Mouse (Mus musculus) subcutaneous adipose tissue, adult 2 months (tissue): Measurements from ENCODE around the gene Eras. TPM values are rescaled to one million over a fixed set of nuclear protein-coding genes. Genes with fewer than 3 reads are reported as not detected.

Experiments
- polyA plus RNA-seq: library from polyadenylated mRNA; depleted of rRNA; stranded (reverse); fragments of >200 nt; gene quantifications from 2 replicates; pipeline ENCODE4 v1.2.3, GENCODE M21; 2012; ENCODE audit warnings: low replicate concordance; rRNA removed

Gene Eras
- not detected in 2 replicates for polyA plus RNA-seq

GRCm38 (mm10) chrX:7928270-7928790 is at the start of gene Eras:
TSS of gene Eras (minus strand) at chrX:7928607.

GRCm38 (mm10) chrX:7977892-7978291 is 49.5 kb upstream of the Eras start, which contains the start of gene Gata1:
TSS of gene Gata1 (minus strand) at chrX:7978071.

GRCm38 (mm10) chrX:7947108-7947899 is 18.9 kb upstream of the Eras start, which contains the start of gene Hdac6:
TSS of gene Hdac6 (minus strand) at chrX:7947889.

GRCm38 (mm10) chrX:7919601-7920383 is 8.6 kb downstream of the Eras start, which contains the start of gene Pcsk1n:
TSS of gene Pcsk1n (plus strand) at chrX:7919822.

GRCm38 (mm10) chrX:7909242-7909641 is 19.2 kb downstream of the Eras start, which contains the start of gene Gm10490:
TSS of gene Gm10490 (plus strand) at chrX:7909542.

GRCm38 (mm10) chrX:7907735-7908134 is 20.7 kb downstream of the Eras start, which contains the start of gene Gm10491:
TSS of gene Gm10491 (minus strand) at chrX:7907835.

GRCm38 (mm10) chrX:7898880-7899874 is 29.2 kb downstream of the Eras start, which contains the start of the genes Pqbp1 and Timm17b:
TSS of gene Pqbp1 (minus strand) at chrX:7899269.
TSS of gene Timm17b (plus strand) at chrX:7899357.

GRCm38 (mm10) chrX:7883841-7884567 is 44.4 kb downstream of the Eras start, which contains the start of gene Slc35a2:
TSS of gene Slc35a2 (plus strand) at chrX:7884028.

GRCm38 (mm10) chrX:7878007-7878419 is 50.4 kb downstream of the Eras start, which contains the start of gene Pim2:
TSS of gene Pim2 (plus strand) at chrX:7878262.

Other genes starting within 250 kb of the Eras start
- gene Magix, start 247.4 kb downstream of the Eras start, polyA plus RNA-seq: 6.6 and 7.9 TPM in 2 replicates
- 9.4 and 11.1 TPM in 2 replicates for gene Gpkow, start 231.5 kb downstream of the Eras start, polyA plus RNA-seq
- gene Wdr45, start 214.3 kb downstream of the Eras start, polyA plus RNA-seq: 77.1 and 105 TPM in 2 replicates
- gene Gm45208, start 206.4 kb downstream of the Eras start, polyA plus RNA-seq: 0.97 TPM in 1 of 2 replicates, not detected in the other
- 26.1 and 85.6 TPM in 2 replicates for gene Praf2, start 200.2 kb downstream of the Eras start, polyA plus RNA-seq
- gene Ccdc120, start 177.7 kb downstream of the Eras start, polyA plus RNA-seq: 3.5 and 16.5 TPM in 2 replicates
- 27.8 and 38.8 TPM in 2 replicates for gene Tfe3, start 166.0 kb downstream of the Eras start, polyA plus RNA-seq
- 31.1 and 39.0 TPM in 2 replicates for gene Gripap1, start 138.8 kb downstream of the Eras start, polyA plus RNA-seq
- 2.1 and 4.6 TPM in 2 replicates for gene Kcnd1, start 106.3 kb downstream of the Eras start, polyA plus RNA-seq
- gene Otud5, start 87.2 kb downstream of the Eras start, polyA plus RNA-seq: 24.5 and 39.8 TPM in 2 replicates
- 3.0 and 9.6 TPM in 2 replicates for gene Pim2, start 50.3 kb downstream of the Eras start, polyA plus RNA-seq
- 57.9 and 69.0 TPM in 2 replicates for gene Slc35a2, start 44.6 kb downstream of the Eras start, polyA plus RNA-seq
- 52.5 and 69.5 TPM in 2 replicates for gene Pqbp1, start 29.3 kb downstream of the Eras start, polyA plus RNA-seq
- 31.6 and 39.6 TPM in 2 replicates for gene Timm17b, start 29.2 kb downstream of the Eras start, polyA plus RNA-seq
- not detected in 2 replicates for gene Gm10491, start 20.8 kb downstream of the Eras start, polyA plus RNA-seq
- gene Gm10490, start 19.1 kb downstream of the Eras start, polyA plus RNA-seq: not detected in 2 replicates
- 0.24 TPM in 1 of 2 replicates, not detected in the other for gene Pcsk1n, start 8.8 kb downstream of the Eras start, polyA plus RNA-seq
- 23.6 and 53.9 TPM in 2 replicates for gene Hdac6, start 19.3 kb upstream of the Eras start, polyA plus RNA-seq
- 0.26 and 1.4 TPM in 2 replicates for gene Gata1, start 49.5 kb upstream of the Eras start, polyA plus RNA-seq
- gene Glod5, start 89.9 kb upstream of the Eras start, polyA plus RNA-seq: not detected in 2 replicates
- gene Suv39h1, start 146.2 kb upstream of the Eras start, polyA plus RNA-seq: 10.4 and 24.1 TPM in 2 replicates
- 4.9 and 6.4 TPM in 2 replicates for gene Was, start 161.9 kb upstream of the Eras start, polyA plus RNA-seq
- 84.0 and 125 TPM in 2 replicates for gene Wdr13, start 204.3 kb upstream of the Eras start, polyA plus RNA-seq
- 78.4 and 136 TPM in 2 replicates for gene Rbm3, start 217.3 kb upstream of the Eras start, polyA plus RNA-seq
- 15.1 and 22.4 TPM in 2 replicates for gene Tbc1d25, start 247.6 kb upstream of the Eras start, polyA plus RNA-seq